Mouse (Mus musculus) skeletal muscle tissue, adult 2 months (tissue): ENCODE results near the gene Zbtb20.

Experiments used
- DNase-seq: peaks from one replicate; pipeline ENCODE4 v3.0.0-alpha.2; 2012; ENCODE audit warnings: low read depth, low spot score

The Zbtb20 gene

GRCm38 (mm10) chr16:43597375-43598060 lies 721.8 kb downstream of the Zbtb20 start:
- no peak for DNase-seq

GRCm38 (mm10) chr16:43599707-43600106 lies 724.0 kb downstream of the Zbtb20 start:
- DNase-seq = no peak

GRCm38 (mm10) chr16:43602573-43602972 lies 726.9 kb downstream of the Zbtb20 start:
- DNase-seq = no peak

- no peak for DNase-seq
Observed at GRCm38 (mm10) chr16:43603591-43604141, 728.0 kb downstream of the Zbtb20 start.

- no peak for DNase-seq
Observed at GRCm38 (mm10) chr16:43604399-43605013, 728.8 kb downstream of the Zbtb20 start.

GRCm38 (mm10) chr16:43607086-43607485 lies 731.4 kb downstream of the Zbtb20 start:
- no peak for DNase-seq

GRCm38 (mm10) chr16:43608066-43608465 lies 732.4 kb downstream of the Zbtb20 start:
- no peak for DNase-seq

GRCm38 (mm10) chr16:43610375-43610774 lies 734.7 kb downstream of the Zbtb20 start:
- peak; percentile 55 for DNase-seq

GRCm38 (mm10) chr16:43616348-43616747 lies 740.7 kb downstream of the Zbtb20 start:
- DNase-seq = peak; percentile 50

- DNase-seq = no peak
Observed at GRCm38 (mm10) chr16:43617346-43617745, 741.7 kb downstream of the Zbtb20 start.

GRCm38 (mm10) chr16:43618286-43618685 lies 742.6 kb downstream of the Zbtb20 start:
- DNase-seq = no peak

- DNase-seq = no peak
Observed at GRCm38 (mm10) chr16:43619277-43619676, 743.6 kb downstream of the Zbtb20 start.

GRCm38 (mm10) chr16:43620359-43620758 lies 744.7 kb downstream of the Zbtb20 start:
- DNase-seq = no peak

- no peak for DNase-seq
Observed at GRCm38 (mm10) chr16:43623315-43624000, 747.8 kb downstream of the Zbtb20 start.

GRCm38 (mm10) chr16:43624876-43625275 lies 749.2 kb downstream of the Zbtb20 start:
- no peak for DNase-seq

- peak; percentile 38 for DNase-seq
Observed at GRCm38 (mm10) chr16:43625289-43625688, 749.6 kb downstream of the Zbtb20 start.

GRCm38 (mm10) chr16:43625956-43626355 lies 750.3 kb downstream of the Zbtb20 start:
- no peak for DNase-seq

GRCm38 (mm10) chr16:43628662-43629061 lies 753.0 kb downstream of the Zbtb20 start:
- no peak for DNase-seq

- DNase-seq = no peak
Observed at GRCm38 (mm10) chr16:43631758-43632157, 756.1 kb downstream of the Zbtb20 start.

GRCm38 (mm10) chr16:43634037-43634436 lies 758.4 kb downstream of the Zbtb20 start:
- DNase-seq = no peak

GRCm38 (mm10) chr16:43637241-43637640 lies 761.6 kb downstream of the Zbtb20 start:
- no peak for DNase-seq

- DNase-seq = no peak
Observed at GRCm38 (mm10) chr16:43638406-43639049, 762.8 kb downstream of the Zbtb20 start.
